Mouse (Mus musculus): Measurements from ENCODE around the gene Rpl10. TPM values are rescaled to one million over a fixed set of nuclear protein-coding genes. Genes with fewer than 3 reads are reported as not detected.
A peak's percentile ranks its signal among the peaks of the same experiment; 100 is the strongest.

Rpl10 gene
- polyA plus RNA-seq, 2 experiments: 993 to 2,306 TPM

GRCm38 (mm10) chrX:74312540-74313464 lies 42.2 kb downstream of the Rpl10 start, which contains the start of gene Fam50a:
Gene Fam50a (plus strand): TSS chrX:74313033.
- Histone ChIP-seq H3K9ac (ENCODE audit: low read depth, low read length, severe bottlenecking) (peak within 1 kb of the TSS; percentile 73), H3K4me2 (replicated peaks; ENCODE audit: low read depth, low read length, severe bottlenecking) (peak within 1 kb of the TSS; percentile 61), H3K9me3 (ENCODE audit: control insufficient read depth, low read length) (no peaks in the 10 kb centered on the region), H3K4me1 (ENCODE audit: control insufficient read depth, insufficient read depth, low read length) (no peaks in the 10 kb centered on the region), H3K4me3 (replicated peaks; ENCODE audit: low read length) (peak within 1 kb of the TSS; percentile 60), H3K27me3 (ENCODE audit: control insufficient read depth, insufficient read depth, low read length) (no peaks in the 10 kb centered on the region), H3K36me3 (ENCODE audit: control insufficient read depth, insufficient read depth, low read length) (peaks cover 25% of the 10 kb centered on the region), H3K27ac (replicated peaks; ENCODE audit: low read depth, low read length) (peak within 1 kb of the TSS; percentile 58)
- ATAC-seq (ENCODE audit: low FRiP score, low read depth) (peak; percentile 96), DNase-seq (ENCODE audit: low spot score) (peak; percentile 87)
- TF ChIP-seq POLR2A (IDR thresholded peaks at IDR 0.05; ENCODE audit: borderline replicate concordance, extremely low read depth, insufficient read depth, insufficient read length): no peak
- 20% methylated on average over 44 of the region's 59 CpGs for WGBS

Small RNA genes within 50 kb of the gene (microRNA-seq; reads per million reads assigned to microRNA genes)
- not detected for gene Mir7091
- 1.1 reads per million for gene Mir7092

Other genes with a start within 250 kb of the Rpl10 start
- 86.0 and 123 TPM in 2 replicates for gene Irak1, start 246.9 kb upstream of the Rpl10 start, polyA plus RNA-seq (2012; rRNA removed)
- gene Irak1, start 246.9 kb upstream of the Rpl10 start, polyA plus RNA-seq (2014; fragmentation: Nextera tagmentation; extraction: Ambion mirVana): 49.6 and 52.6 TPM in 2 replicates
- not detected in 2 replicates for gene Opn1mw, start 143.3 kb upstream of the Rpl10 start, polyA plus RNA-seq (2012; rRNA removed)
- not detected in 2 replicates for gene Opn1mw, start 143.3 kb upstream of the Rpl10 start, polyA plus RNA-seq (2014; fragmentation: Nextera tagmentation; extraction: Ambion mirVana)
- 12.3 and 13.0 TPM in 2 replicates for gene Mecp2, start 135.4 kb upstream of the Rpl10 start, polyA plus RNA-seq (2012; rRNA removed)
- 9.0 and 11.1 TPM in 2 replicates for gene Mecp2, start 135.4 kb upstream of the Rpl10 start, polyA plus RNA-seq (2014; fragmentation: Nextera tagmentation; extraction: Ambion mirVana)
- not detected in 2 replicates for gene Tex28, start 103.0 kb upstream of the Rpl10 start, polyA plus RNA-seq (2012; rRNA removed)
- gene Tex28, start 103.0 kb upstream of the Rpl10 start, polyA plus RNA-seq (2014; fragmentation: Nextera tagmentation; extraction: Ambion mirVana): not detected in 2 replicates
- 0.03 and 0.04 TPM in 2 replicates for gene Tktl1, start 93.6 kb upstream of the Rpl10 start, polyA plus RNA-seq (2012; rRNA removed)
- gene Tktl1, start 93.6 kb upstream of the Rpl10 start, polyA plus RNA-seq (2014; fragmentation: Nextera tagmentation; extraction: Ambion mirVana): not detected in 2 replicates
- gene Flna, start 21.0 kb upstream of the Rpl10 start, polyA plus RNA-seq (2012; rRNA removed): 573 and 611 TPM in 2 replicates
- 335 and 363 TPM in 2 replicates for gene Flna, start 21.0 kb upstream of the Rpl10 start, polyA plus RNA-seq (2014; fragmentation: Nextera tagmentation; extraction: Ambion mirVana)
- gene Emd, start 16.1 kb upstream of the Rpl10 start, polyA plus RNA-seq (2012; rRNA removed): 107 and 143 TPM in 2 replicates
- 28.0 and 30.4 TPM in 2 replicates for gene Emd, start 16.1 kb upstream of the Rpl10 start, polyA plus RNA-seq (2014; fragmentation: Nextera tagmentation; extraction: Ambion mirVana)
- gene Taz, start 11.1 kb downstream of the Rpl10 start, polyA plus RNA-seq (2012; rRNA removed): 99.7 and 116 TPM in 2 replicates
- 64.0 and 70.6 TPM in 2 replicates for gene Taz, start 11.1 kb downstream of the Rpl10 start, polyA plus RNA-seq (2014; fragmentation: Nextera tagmentation; extraction: Ambion mirVana)
- gene Dnase1l1, start 11.5 kb downstream of the Rpl10 start, polyA plus RNA-seq (2012; rRNA removed): 20.2 and 24.3 TPM in 2 replicates
- gene Dnase1l1, start 11.5 kb downstream of the Rpl10 start, polyA plus RNA-seq (2014; fragmentation: Nextera tagmentation; extraction: Ambion mirVana): 12.8 and 14.4 TPM in 2 replicates
- gene Atp6ap1, start 26.3 kb downstream of the Rpl10 start, polyA plus RNA-seq (2012; rRNA removed): 224 and 272 TPM in 2 replicates
- 124 and 128 TPM in 2 replicates for gene Atp6ap1, start 26.3 kb downstream of the Rpl10 start, polyA plus RNA-seq (2014; fragmentation: Nextera tagmentation; extraction: Ambion mirVana)
- gene Gdi1, start 34.2 kb downstream of the Rpl10 start, polyA plus RNA-seq (2012; rRNA removed): 567 and 604 TPM in 2 replicates
- 147 and 183 TPM in 2 replicates for gene Gdi1, start 34.2 kb downstream of the Rpl10 start, polyA plus RNA-seq (2014; fragmentation: Nextera tagmentation; extraction: Ambion mirVana)
- gene Fam50a, start 42.2 kb downstream of the Rpl10 start, polyA plus RNA-seq (2012; rRNA removed): 31.5 and 49.7 TPM in 2 replicates
- gene Fam50a, start 42.2 kb downstream of the Rpl10 start, polyA plus RNA-seq (2014; fragmentation: Nextera tagmentation; extraction: Ambion mirVana): 53.5 and 53.7 TPM in 2 replicates
- gene Plxna3, start 58.3 kb downstream of the Rpl10 start, polyA plus RNA-seq (2012; rRNA removed): 117 and 152 TPM in 2 replicates
- 21.4 and 21.8 TPM in 2 replicates for gene Plxna3, start 58.3 kb downstream of the Rpl10 start, polyA plus RNA-seq (2014; fragmentation: Nextera tagmentation; extraction: Ambion mirVana)
- gene Lage3, start 82.8 kb downstream of the Rpl10 start, polyA plus RNA-seq (2012; rRNA removed): 104 and 119 TPM in 2 replicates
- gene Lage3, start 82.8 kb downstream of the Rpl10 start, polyA plus RNA-seq (2014; fragmentation: Nextera tagmentation; extraction: Ambion mirVana): 105 and 106 TPM in 2 replicates
- gene Ubl4a, start 102.4 kb downstream of the Rpl10 start, polyA plus RNA-seq (2012; rRNA removed): 58.5 and 60.7 TPM in 2 replicates
- gene Ubl4a, start 102.4 kb downstream of the Rpl10 start, polyA plus RNA-seq (2014; fragmentation: Nextera tagmentation; extraction: Ambion mirVana): 77.1 and 79.6 TPM in 2 replicates
- 16.0 and 21.0 TPM in 2 replicates for gene Slc10a3, start 102.5 kb downstream of the Rpl10 start, polyA plus RNA-seq (2012; rRNA removed)
- 20.2 and 24.4 TPM in 2 replicates for gene Slc10a3, start 102.5 kb downstream of the Rpl10 start, polyA plus RNA-seq (2014; fragmentation: Nextera tagmentation; extraction: Ambion mirVana)
- gene Fam3a, start 122.5 kb downstream of the Rpl10 start, polyA plus RNA-seq (2012; rRNA removed): 50.6 and 60.3 TPM in 2 replicates
- 39.3 and 41.8 TPM in 2 replicates for gene Fam3a, start 122.5 kb downstream of the Rpl10 start, polyA plus RNA-seq (2014; fragmentation: Nextera tagmentation; extraction: Ambion mirVana)
- 13.7 and 17.4 TPM in 2 replicates for gene Ikbkg, start 122.5 kb downstream of the Rpl10 start, polyA plus RNA-seq (2012; rRNA removed)
- gene Ikbkg, start 122.5 kb downstream of the Rpl10 start, polyA plus RNA-seq (2014; fragmentation: Nextera tagmentation; extraction: Ambion mirVana): 23.9 and 25.6 TPM in 2 replicates
- gene G6pdx, start 158.4 kb downstream of the Rpl10 start, polyA plus RNA-seq (2012; rRNA removed): 35.2 and 35.4 TPM in 2 replicates
- 48.3 and 51.8 TPM in 2 replicates for gene G6pdx, start 158.4 kb downstream of the Rpl10 start, polyA plus RNA-seq (2014; fragmentation: Nextera tagmentation; extraction: Ambion mirVana)
- gene Gm6880, start 210.6 kb downstream of the Rpl10 start, polyA plus RNA-seq (2012; rRNA removed): 1.1 and 2.8 TPM in 2 replicates
- gene Gm6880, start 210.6 kb downstream of the Rpl10 start, polyA plus RNA-seq (2014; fragmentation: Nextera tagmentation; extraction: Ambion mirVana): 1.4 and 2.7 TPM in 2 replicates

All from limb, embryonic 14.5 days (tissue).